Mouse (Mus musculus) midbrain, embryonic 16.5 days (tissue): Measurements from ENCODE around the gene Ago3. TPM values are rescaled to one million over a fixed set of nuclear protein-coding genes. Genes with fewer than 3 reads are reported as not detected.

Source experiments
- ATAC-seq: fragments of 200-750 bp; cut with Nextera tagmentation; 2 replicates; pipeline ENCODE4 v1.8.0; 2017; ENCODE audit warnings: moderate TSS enrichment
- H3K27ac ChIP-seq: fragments of 300-500 bp; sonication (generic); 2 replicates; pipeline ENCODE4 v1.5.1; 2014; ENCODE audit warnings: mild to moderate bottlenecking, low read length, mixed read lengths
- H3K27me3 ChIP-seq: fragments of 300-500 bp; sonication (generic); 2 replicates; pipeline ENCODE4 v1.6.1; 2014; ENCODE audit warnings: low read depth, low read length, mixed read lengths; ENCODE audit not compliant: control insufficient read depth, insufficient read depth
- H3K36me3 ChIP-seq: fragments of 300-500 bp; sonication (generic); 2 replicates; pipeline ENCODE4 v1.6.1; 2014; ENCODE audit warnings: mild to moderate bottlenecking, low read length, moderate library complexity, mixed read lengths; ENCODE audit not compliant: control insufficient read depth, insufficient read depth
- H3K4me1 ChIP-seq: fragments of 300-500 bp; sonication (generic); 2 replicates; pipeline ENCODE4 v1.6.1; 2014; ENCODE audit warnings: mild to moderate bottlenecking, low read length, mixed read lengths; ENCODE audit not compliant: control insufficient read depth, insufficient read depth
- H3K4me2 ChIP-seq: fragments of 300-500 bp; sonication (generic); 2 replicates; pipeline ENCODE4 v1.6.1; 2014; ENCODE audit warnings: mild to moderate bottlenecking, low read length, mixed read lengths
- H3K4me3 ChIP-seq: fragments of 300-500 bp; sonication (generic); 2 replicates; pipeline ENCODE4 v1.5.1; 2014; ENCODE audit warnings: low read depth, mild to moderate bottlenecking, low read length, moderate library complexity, mixed read lengths
- H3K9ac ChIP-seq: fragments of 300-500 bp; sonication (generic); 2 replicates; pipeline ENCODE4 v1.6.1; 2014; ENCODE audit warnings: low read depth, low read length, mixed read lengths
- H3K9me3 ChIP-seq: fragments of 300-500 bp; sonication (generic); replicated peaks from 2 replicates; pipeline ENCODE4 v1.6.1; 2014; ENCODE audit warnings: mild to moderate bottlenecking, low read length, mixed read lengths; ENCODE audit not compliant: control insufficient read depth, poor library complexity, severe bottlenecking
- WGBS: fragments of 180-500 bp; shearing (Covaris S2); extraction: QIAGEN DNeasy Blood & Tissue Kit; methylation state at CpG from one replicate; pipeline ENCODE4 v1.1.7; 2014; 5-methylcytosine and 5-hydroxymethylcytosine counted together
- polyA plus RNA-seq: library from polyadenylated mRNA; unstranded; fragments of >200 nt; fragmentation: Nextera tagmentation; extraction: Ambion mirVana; gene quantifications from 2 replicates; pipeline ENCODE4 v1.2.1, GENCODE M21; 2015

Ago3 gene
- polyA plus RNA-seq, 1 experiment from 2014 or later, result 14.3 TPM

DNA sequence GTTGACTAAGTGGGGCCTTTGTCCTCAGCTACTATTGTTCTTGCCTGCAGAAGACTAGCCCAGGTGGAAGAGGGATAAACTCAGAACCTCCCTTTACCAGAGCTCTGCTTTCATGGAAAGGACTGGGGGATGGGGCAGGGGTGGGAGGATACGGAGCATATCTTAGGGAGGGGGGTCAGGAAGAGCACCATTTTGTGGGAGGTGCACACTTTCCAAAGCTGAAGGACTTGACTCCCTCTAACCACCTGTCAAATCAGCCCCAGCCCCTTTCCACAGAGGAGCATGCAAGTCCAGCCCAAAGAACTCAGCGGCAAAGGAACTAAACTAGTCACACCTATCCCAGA lies 35.5 kb upstream of the Ago3 start:
- H3K4me1 ChIP-seq, result peaks cover 48% of the 10 kb centered on the region

DNA sequence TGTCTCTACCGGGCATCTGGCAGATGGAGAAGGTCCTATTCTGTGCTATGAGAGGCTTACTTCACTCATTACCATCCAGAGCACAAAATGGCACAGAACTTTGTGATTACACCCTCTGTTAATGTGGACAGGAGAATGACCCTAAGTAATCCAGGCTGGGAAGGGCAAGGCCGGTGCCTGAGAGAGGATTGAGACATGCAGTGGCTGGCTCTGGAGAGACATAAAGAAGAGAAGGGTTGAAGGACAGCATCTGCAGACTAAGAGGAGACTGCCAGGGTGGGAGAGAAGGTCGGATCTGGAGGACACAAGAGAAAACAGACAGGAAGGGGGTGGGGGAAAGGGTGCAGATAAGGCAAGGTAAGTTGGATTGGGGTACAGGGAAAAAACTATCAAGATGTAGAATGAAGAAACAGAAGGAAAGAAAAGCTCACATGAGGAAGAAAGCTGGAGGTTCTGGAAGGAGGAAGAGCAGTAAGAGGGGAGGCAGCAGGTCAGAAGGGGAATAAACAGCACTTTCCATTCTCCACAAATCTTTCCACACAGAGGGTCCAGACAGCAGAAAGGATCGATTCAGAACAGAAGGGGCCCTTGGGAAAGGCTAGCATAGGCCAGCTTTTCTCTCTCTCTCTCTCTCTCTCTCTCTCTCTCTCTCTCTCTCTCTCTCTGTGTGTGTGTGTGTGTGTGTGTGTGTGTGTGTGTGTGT lies 35.0 kb upstream of the Ago3 start:
- ATAC-seq, result no peak
- Histone ChIP-seq H3K4me2 (peak overlapping the region; percentile 79), H3K9ac (no peak overlapping the region), H3K9me3 (no peaks in the 10 kb centered on the region), H3K27ac (no peak overlapping the region), H3K27me3 (no peaks in the 10 kb centered on the region), H3K4me1 (peaks cover 48% of the 10 kb centered on the region), H3K4me3 (no peak overlapping the region), H3K36me3 (peaks cover 8% of the 10 kb centered on the region; the same call in 1 of the 2 replicates)
- WGBS, result 9% methylated on average over 4 of the region's 4 CpGs

More for the DNA sequence above, 35.5 kb upstream of the Ago3 start:
- H3K4me2 ChIP-seq, result peak overlapping the region; percentile 79
- H3K27ac ChIP-seq, result no peak overlapping the region
- no peaks in the 10 kb centered on the region for H3K9me3 ChIP-seq
- peaks cover 3% of the 10 kb centered on the region; the same call in 1 of the 2 replicates for H3K36me3 ChIP-seq
- no peak overlapping the region for H3K9ac ChIP-seq
- peak overlapping the region; percentile 16; the same call in 1 of the 2 replicates for H3K4me3 ChIP-seq
- WGBS, result 8% methylated on average over 2 of the region's 2 CpGs
- no peaks in the 10 kb centered on the region for H3K27me3 ChIP-seq
- no peak for ATAC-seq

DNA sequence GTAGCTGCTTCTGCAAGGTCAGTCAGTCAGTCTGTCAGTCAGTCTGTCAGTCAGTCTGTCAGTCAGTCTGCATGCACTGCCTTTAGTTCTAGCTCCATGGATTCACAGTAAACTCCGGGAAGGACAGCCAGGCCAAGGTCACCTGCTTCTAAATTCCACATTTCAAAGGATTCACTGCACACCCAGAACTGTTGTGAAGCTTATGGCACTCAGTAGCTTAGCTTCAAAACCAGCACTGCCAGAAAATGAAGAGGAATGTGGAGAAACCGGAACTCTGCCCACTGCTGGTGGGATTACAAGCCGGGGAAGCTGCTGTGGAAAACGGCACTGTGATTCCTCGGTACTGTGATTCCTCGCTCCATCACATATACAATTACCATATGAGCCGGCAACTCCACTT lies 26.1 kb upstream of the Ago3 start:
- H3K27ac ChIP-seq, result no peak overlapping the region
- H3K9me3 ChIP-seq, result no peaks in the 10 kb centered on the region
- H3K27me3 ChIP-seq, result no peaks in the 10 kb centered on the region
- H3K9ac ChIP-seq, result no peak overlapping the region
- H3K4me1 ChIP-seq, result no peaks in the 10 kb centered on the region
- H3K36me3 ChIP-seq, result peaks cover 48% of the 10 kb centered on the region
- WGBS, result 95% methylated on average over 7 of the region's 7 CpGs
- ATAC-seq, result no peak
- H3K4me2 ChIP-seq, result no peak overlapping the region
- no peak overlapping the region for H3K4me3 ChIP-seq

DNA sequence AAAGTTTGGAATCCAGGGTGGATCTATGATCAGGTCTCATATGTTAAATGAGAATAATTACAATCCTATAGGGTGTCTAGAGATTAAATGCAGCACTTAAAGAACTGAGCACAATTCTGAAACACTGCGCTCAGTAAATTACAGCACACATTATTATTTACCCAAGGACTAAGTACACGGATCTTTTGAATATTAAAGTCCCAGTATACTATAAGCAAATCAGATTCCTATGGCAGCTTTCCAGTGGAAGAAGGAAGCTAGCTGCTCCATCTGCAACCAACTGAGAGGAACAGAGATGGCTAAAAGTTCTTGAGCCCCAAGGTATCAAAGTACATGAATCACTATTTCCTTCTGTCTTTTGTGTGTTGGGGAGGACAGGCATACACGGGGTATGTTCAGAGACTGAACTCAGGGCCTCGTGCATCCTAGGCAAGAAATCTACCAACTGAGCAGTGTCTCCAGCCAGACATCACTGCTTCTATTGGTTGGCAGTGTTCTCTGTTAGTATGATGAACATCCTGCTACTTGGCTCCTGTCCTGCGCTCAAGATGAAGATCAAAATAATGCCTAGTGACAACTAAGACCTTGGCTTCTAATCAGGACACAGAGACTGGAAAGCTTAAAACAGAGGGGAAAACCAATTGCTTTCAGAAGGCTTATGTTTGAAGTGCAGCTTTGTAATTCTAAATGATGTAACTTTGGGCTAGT lies 25.3 kb upstream of the Ago3 start:
- Histone ChIP-seq H3K4me3 (no peak overlapping the region), H3K9me3 (no peaks in the 10 kb centered on the region), H3K4me1 (no peaks in the 10 kb centered on the region), H3K36me3 (peaks cover 43% of the 10 kb centered on the region), H3K27me3 (no peaks in the 10 kb centered on the region), H3K27ac (no peak overlapping the region), H3K9ac (no peak overlapping the region), H3K4me2 (no peak overlapping the region)
- 93% methylated on average over 5 of the region's 5 CpGs for WGBS
- ATAC-seq, result no peak

DNA sequence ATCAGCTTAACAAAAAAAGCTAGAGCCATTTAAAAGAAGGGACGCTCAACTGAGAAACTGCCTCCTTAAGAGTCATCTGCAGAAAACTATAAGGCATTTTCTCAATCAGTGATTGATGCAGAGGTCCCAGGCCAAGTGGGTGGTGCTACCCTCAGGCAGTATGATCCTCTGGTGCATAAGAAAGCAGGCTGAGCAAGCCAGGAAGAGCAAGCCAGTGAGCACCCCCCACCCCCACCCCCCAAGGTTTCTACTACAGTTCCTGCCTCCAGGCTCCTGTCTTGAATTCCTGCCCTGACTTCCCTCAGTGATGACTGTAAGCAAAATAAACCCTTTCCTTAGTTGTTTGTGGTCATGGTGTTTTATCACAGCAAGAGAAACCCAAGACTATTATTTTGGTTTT lies 20.9 kb upstream of the Ago3 start:
- no peak overlapping the region for H3K4me2 ChIP-seq
- H3K4me1 ChIP-seq, result no peaks in the 10 kb centered on the region
- peaks cover 33% of the 10 kb centered on the region for H3K36me3 ChIP-seq
- H3K4me3 ChIP-seq, result no peak overlapping the region
- no peak overlapping the region for H3K27ac ChIP-seq
- H3K27me3 ChIP-seq, result no peaks in the 10 kb centered on the region
- H3K9ac ChIP-seq, result no peak overlapping the region
- WGBS, result 89% methylated on average over 1 of the region's 1 CpGs
- ATAC-seq, result no peak
- H3K9me3 ChIP-seq, result no peaks in the 10 kb centered on the region

DNA sequence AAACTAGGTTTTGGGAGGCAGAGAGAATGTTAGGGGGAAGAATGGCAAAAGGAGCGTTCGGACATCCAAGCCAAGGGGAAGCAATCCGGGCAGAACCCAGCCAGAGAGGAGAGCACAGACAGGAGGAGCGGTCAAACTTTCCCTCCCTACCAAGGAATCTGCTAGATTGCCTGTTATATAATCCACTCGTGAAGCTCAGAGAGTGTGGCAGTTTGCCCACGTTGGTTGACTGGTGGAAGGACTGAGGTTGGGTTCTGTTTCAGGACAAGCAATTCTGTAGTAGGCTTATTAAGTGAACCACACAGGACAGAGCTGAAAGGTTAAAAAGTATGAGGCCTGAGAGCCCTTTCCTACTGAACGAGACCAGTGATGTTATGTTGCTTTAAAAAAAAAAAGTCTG lies 17.8 kb upstream of the Ago3 start:
- H3K9ac ChIP-seq, result no peak overlapping the region
- 90% methylated on average over 7 of the region's 7 CpGs for WGBS
- no peak for ATAC-seq

DNA sequence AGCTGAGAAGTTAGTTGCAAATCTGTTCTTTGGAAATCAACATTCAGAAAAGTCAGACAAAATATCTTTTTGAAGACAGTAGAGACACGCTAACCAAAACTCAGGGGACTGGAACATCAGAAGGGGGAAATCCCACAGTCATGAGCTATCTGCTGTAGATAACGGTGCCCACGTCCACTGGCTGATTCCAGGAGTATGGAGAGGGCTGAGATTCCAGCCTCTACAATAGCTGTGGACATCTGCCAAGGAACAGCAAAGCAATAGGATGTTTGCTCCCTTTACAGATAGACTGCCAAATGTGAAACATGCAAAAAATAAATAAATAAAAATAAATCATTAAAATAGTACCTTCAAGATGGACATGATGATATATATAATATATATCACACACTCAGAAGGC lies 15.2 kb upstream of the Ago3 start:
- H3K27me3 ChIP-seq, result no peaks in the 10 kb centered on the region
- no peak overlapping the region for H3K27ac ChIP-seq
- ATAC-seq, result no peak
- no peak overlapping the region for H3K4me3 ChIP-seq
- H3K4me2 ChIP-seq, result no peak overlapping the region
- no peaks in the 10 kb centered on the region for H3K9me3 ChIP-seq
- peaks cover 51% of the 10 kb centered on the region for H3K36me3 ChIP-seq
- WGBS, result 87% methylated on average over 3 of the region's 3 CpGs
- no peaks in the 10 kb centered on the region for H3K4me1 ChIP-seq
- H3K9ac ChIP-seq, result no peak overlapping the region

More for the DNA sequence above, 17.8 kb upstream of the Ago3 start:
- H3K27me3 ChIP-seq, result no peaks in the 10 kb centered on the region
- H3K27ac ChIP-seq, result no peak overlapping the region
- no peaks in the 10 kb centered on the region for H3K9me3 ChIP-seq
- no peak overlapping the region for H3K4me2 ChIP-seq
- H3K36me3 ChIP-seq, result peaks cover 36% of the 10 kb centered on the region
- no peak overlapping the region for H3K4me3 ChIP-seq
- no peaks in the 10 kb centered on the region for H3K4me1 ChIP-seq

DNA sequence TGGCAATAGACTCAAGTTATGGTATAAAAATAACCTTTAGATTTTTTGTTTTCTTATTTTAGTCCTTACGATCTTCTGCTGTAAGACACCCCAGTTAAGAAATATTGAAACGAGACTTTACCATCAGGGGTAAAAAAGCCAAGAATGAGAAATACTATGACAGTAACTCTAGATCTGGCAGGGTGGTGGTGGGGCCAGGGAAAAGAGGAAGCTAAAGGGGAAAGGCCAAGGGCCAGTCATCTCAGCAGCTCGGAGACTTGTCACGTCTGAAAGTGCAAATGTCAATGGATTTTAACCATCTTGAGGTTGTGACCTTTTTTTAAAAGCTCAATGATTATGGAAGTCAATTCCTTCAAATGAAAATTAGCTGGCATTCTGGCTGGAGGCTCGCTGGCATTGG lies 8.9 kb upstream of the Ago3 start:
- 89% methylated on average over 5 of the region's 5 CpGs for WGBS

DNA sequence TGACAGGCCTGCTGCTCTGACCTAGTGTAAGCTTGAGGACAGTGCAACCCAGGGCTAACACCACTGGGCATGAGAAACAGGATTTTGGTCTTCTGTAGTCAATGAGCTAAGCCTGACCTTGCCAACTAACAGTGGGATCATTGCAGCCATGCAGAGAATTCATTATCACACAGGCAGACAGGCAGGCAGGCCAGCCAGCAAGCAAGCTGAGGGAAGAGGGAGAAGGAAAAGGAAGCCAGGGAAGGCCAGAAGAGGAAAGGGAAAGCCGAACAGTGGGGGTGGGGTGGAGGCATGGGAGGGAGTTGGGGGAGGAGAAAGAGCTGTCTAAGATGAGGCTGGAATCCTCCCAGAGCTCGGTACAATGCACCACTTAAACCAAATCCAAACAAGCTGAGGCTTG lies 6.9 kb upstream of the Ago3 start:
- Histone ChIP-seq H3K9me3 (no peaks in the 10 kb centered on the region), H3K4me2 (no peak overlapping the region), H3K27ac (0 out of 2 replicates have a peak overlapping the region, but pooled peaks have one; percentile 29), H3K27me3 (no peaks in the 10 kb centered on the region), H3K36me3 (peaks cover 12% of the 10 kb centered on the region; the same call in 1 of the 2 replicates), H3K4me3 (no peak overlapping the region), H3K4me1 (no peaks in the 10 kb centered on the region), H3K9ac (no peak overlapping the region)
- peak; percentile 39; the same call in 1 of the 2 replicates for ATAC-seq
- WGBS, result 48% methylated on average over 2 of the region's 2 CpGs

More for the DNA sequence above, 8.9 kb upstream of the Ago3 start:
- no peaks in the 10 kb centered on the region for H3K27me3 ChIP-seq
- H3K4me3 ChIP-seq, result no peak overlapping the region
- no peak overlapping the region for H3K4me2 ChIP-seq
- H3K36me3 ChIP-seq, result peaks cover 29% of the 10 kb centered on the region
- H3K27ac ChIP-seq, result no peak overlapping the region
- H3K4me1 ChIP-seq, result no peaks in the 10 kb centered on the region
- no peak for ATAC-seq
- H3K9ac ChIP-seq, result no peak overlapping the region
- H3K9me3 ChIP-seq, result no peaks in the 10 kb centered on the region
